Mouse (Mus musculus) ovary, postnatal 36 days (tissue): ENCODE data around the gene Olfr544.
"Not testable (repeated sequence)": the region's sequence is repeated elsewhere in the genome, so short reads cannot be mapped to it uniquely, and the experiment has no call there.

Experiments used
- DNase-seq: peaks from one replicate; pipeline ENCODE4 v3.0.0; 2022; ENCODE audit warnings: low spot score, mixed read lengths

Olfr544 gene

DNA sequence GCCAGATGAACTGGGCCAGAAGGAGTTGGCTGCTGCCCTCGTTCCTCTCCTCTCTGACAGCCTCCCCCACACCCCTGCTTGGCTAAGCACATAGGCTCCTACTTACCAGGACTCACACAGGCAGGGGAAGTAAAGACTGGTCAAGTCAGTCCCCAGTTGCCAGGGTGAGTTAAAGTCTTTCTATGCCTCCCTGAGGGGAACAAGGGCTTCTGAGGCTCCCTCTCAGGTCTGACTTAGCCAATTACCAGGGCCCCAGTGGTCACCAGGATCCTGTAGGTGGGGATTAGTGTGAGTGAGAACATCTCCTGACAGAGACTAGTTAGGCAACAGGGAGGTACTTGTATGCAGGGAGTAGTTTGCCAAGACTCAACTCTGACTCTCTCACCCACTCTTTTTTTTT, at the start of gene Olfr544:
Olfr544 (minus strand) TSS at position 153 of the 400 bp plus-strand sequence.
- no peak for DNase-seq

- no peak for DNase-seq
Observed at GRCm38 (mm10) chr7:102534449-102534848, 46.3 kb upstream of the Olfr544 start, which contains the start of gene Olfr547. Olfr547 (plus strand) TSS chr7:102534749.

GRCm38 (mm10) chr7:102529052-102529451, 40.9 kb upstream of the Olfr544 start:
- DNase-seq: no peak

- DNase-seq: no peak
Observed at GRCm38 (mm10) chr7:102517051-102517335, 28.9 kb upstream of the Olfr544 start.

GRCm38 (mm10) chr7:102516261-102517050, 28.3 kb upstream of the Olfr544 start:
- DNase-seq: no peak

GRCm38 (mm10) chr7:102514144-102514543, 26.0 kb upstream of the Olfr544 start:
- DNase-seq: no peak

GRCm38 (mm10) chr7:102512814-102513435, 24.8 kb upstream of the Olfr544 start:
- DNase-seq: peak; percentile 87

- no peak for DNase-seq
Observed at GRCm38 (mm10) chr7:102511927-102512326, 23.8 kb upstream of the Olfr544 start.

DNA sequence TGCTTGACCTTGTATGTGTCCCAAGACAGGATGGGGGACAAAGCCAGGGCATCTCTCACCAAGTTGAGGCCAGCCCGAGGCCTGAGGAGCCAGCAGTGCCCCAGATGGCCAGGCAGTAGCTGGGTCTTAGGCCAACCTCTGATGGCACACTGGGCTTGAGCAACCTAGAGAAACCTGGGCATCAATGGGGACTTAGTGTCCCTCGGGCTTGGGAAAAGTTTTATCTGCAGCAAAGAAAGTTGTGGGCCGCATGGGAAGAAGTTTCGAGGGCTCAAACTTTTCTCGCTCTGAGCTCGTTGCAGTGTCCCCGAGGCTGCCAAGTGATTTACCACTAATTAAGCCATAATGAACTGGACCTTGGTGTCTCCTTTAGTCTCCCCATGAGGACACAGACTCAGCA, 21.6 kb upstream of the Olfr544 start:
- DNase-seq: no peak

DNA sequence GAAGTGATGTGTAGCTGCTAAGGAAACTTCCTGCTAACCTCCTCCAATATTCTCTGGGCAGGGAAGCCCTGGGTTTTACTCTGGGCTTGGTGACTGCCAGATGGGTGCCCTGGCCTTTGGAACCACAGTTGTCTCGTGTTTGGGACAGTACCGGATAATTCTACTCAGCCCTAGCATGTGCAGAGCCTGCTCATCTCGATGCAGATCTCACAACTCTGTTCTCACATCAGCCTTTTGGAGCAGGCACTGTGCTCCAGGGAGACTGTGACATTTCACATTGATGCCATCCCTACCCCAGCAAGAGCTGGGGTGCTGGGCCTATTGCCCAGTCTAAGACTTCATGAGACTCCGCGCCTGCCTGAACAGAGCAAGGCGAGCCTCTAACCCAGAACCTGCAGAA, 20.6 kb upstream of the Olfr544 start:
- DNase-seq: no peak

GRCm38 (mm10) chr7:102508066-102508465, 20.0 kb upstream of the Olfr544 start:
- no peak for DNase-seq

DNA sequence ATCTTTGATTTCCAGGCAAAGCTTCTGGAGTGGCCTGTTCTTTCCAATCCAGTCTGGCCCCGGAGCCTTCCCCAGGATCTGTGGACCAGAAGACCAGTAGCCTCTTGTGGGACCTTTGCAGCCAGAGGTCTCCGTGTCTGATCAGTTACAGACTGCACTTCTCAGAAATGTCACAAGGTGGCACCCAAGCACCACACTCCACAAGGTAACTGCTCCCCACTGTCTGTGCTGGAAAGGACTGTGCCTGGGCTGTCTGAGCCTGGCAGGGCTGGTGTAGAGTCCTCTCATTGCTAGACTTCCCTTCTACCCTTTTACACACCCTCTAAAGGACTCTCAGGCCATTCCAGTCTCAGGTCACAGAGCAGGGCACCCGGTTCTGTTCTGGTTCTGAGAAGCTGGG, 18.7 kb upstream of the Olfr544 start:
- peak; percentile 61 for DNase-seq

- DNase-seq: no peak
Observed at GRCm38 (mm10) chr7:102501986-102502385, 13.9 kb upstream of the Olfr544 start.

DNA sequence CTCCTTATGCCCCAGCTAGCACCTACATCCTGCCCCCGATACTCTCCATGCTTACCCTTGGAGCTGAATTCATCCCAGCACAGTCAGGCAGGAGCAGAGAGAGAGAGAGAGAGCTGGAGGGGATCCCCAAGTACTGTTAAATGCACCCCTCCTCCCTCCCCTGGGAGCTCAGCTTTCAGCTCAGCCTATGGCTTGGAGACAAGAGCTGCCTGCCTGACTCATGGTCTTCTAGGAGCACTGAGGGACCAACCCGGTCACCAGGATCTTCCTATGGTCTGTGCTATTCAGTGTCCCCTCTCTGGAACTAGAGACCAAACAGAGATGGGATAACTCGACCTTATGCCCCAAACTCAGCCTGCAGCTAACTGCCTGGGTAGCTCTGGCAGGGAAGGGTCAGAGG, 11.4 kb upstream of the Olfr544 start, which contains the start of gene Olfr545:
Olfr545 (minus strand) TSS at position 101 of the 400 bp plus-strand sequence.
- no peak for DNase-seq

DNA sequence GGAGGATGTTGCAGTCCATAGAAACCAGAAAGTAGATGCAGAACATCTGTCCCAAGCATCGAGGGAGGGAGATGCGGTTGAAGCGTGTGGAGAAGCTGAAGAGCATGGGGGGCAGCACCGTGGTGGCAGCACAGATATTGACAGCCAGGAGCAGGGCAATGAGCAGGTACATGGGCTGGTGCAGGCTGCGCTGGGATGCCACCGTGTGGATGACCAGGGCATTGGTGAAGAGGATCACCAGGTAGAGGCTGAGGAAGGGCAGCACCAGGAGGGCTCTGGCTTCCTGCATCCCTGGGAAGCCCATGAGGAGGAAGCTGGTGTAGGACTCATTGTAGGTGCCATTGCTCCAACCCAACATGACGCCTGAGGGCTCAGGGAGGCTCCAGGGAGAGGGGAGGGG, 6.3 kb upstream of the Olfr544 start:
- not testable (repeated sequence) for DNase-seq

GRCm38 (mm10) chr7:102486105-102486504, 2.0 kb downstream of the Olfr544 start:
- DNase-seq: no peak

DNA sequence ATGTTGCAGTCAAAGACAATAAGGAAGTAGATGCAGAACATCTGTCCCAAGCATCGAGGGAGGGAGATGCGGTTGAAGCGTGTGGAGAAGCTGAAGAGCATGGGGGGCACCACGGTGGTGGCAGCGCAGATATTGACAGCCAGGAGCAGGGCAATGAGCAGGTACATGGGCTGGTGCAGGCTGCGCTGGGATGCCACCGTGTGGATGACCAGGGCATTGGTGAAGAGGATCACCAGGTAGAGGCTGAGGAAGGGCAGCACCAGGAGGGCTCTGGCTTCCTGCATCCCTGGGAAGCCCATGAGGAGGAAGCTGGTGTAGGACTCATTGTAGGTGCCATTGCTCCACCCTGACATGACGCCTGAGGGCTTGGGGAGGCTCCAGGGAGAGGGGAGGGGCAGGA, 3.3 kb downstream of the Olfr544 start:
- not testable (repeated sequence) for DNase-seq

GRCm38 (mm10) chr7:102483665-102484064, 4.4 kb downstream of the Olfr544 start:
- no peak for DNase-seq

- no peak for DNase-seq
Observed at GRCm38 (mm10) chr7:102481579-102481978, 6.5 kb downstream of the Olfr544 start, which contains the start of gene Olfr543. Olfr543 (minus strand) TSS chr7:102481679.

- peak; percentile 17 for DNase-seq
Observed at GRCm38 (mm10) chr7:102480821-102481220, 7.3 kb downstream of the Olfr544 start.

DNA sequence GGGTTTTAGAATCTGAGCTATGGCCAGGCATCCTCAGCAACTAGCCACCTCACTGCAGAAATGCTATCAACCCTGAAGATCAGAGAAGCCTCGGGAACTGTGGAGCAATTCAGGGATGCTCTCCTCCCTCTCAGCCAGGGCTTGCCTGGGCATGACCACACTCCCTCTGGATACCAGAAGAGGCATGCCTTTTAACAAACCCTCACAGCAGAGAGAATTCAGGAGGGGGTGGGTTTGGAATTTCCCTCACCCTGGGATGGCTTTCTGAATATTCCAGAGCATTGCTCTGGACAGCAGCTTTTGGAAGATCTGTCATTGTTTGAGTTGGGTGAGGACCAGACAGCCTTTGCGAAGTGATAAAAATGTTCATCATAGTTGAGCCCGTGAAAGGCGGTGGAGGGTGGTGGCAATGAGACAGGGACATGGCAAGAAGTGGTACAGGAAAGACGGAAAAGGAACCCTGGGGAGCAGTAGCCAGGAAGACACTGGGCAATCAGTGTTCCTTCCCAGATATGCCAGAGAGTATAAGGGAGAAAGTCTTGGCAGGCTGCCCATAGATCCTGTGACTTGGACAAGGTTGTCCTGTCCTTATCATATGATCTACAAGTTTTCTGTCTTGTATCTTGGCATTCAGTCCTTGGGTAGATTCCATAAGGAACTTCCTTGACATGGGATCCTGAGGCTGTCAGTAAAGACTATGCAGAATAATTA, 8.6 kb downstream of the Olfr544 start:
- peak; percentile 33 for DNase-seq

DNA sequence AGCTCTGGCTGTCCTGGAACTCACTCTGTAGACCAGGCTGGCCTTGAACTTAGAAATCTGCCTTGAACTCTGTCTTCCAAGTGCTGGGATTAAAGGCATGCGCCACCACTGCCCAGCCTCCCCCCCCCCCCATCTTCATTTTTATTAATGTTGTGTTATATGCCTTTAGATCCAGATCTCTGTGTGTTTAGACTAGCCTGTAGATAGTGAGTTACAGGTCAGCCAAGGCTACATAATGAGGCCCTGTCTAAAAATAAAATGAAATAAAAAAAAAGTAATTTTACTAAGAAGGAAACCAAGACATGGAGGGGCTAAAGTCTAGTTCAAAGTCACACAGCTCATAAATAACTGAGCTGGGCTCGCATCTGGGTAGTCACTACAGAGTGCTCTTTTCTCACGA, 9.2 kb downstream of the Olfr544 start:
- no peak for DNase-seq

- DNase-seq: no peak
Observed at GRCm38 (mm10) chr7:102478425-102478824, 9.7 kb downstream of the Olfr544 start.
